In genomic region chr19:53413617-53414380, GRCm38 (mm10) we compare ENCODE assay signal across 20 mouse cellular contexts. TPM values are rescaled to one million over a fixed set of nuclear protein-coding genes. Genes with fewer than 3 reads are reported as not detected.
DNase-seq lines count a peak whose midpoint lies in the region; ATAC-seq and TF ChIP-seq lines count a peak whose summit lies in the region.
"Had no signal": no experiment of that assay in that cellular context is flagged by ENCODE, and none has a peak within 500 bp of the region (broad histone marks: within the 10 kb centered on the region; RNA-seq: fewer than 3 reads in every experiment).

No protein-coding gene starts in this region.

- H3K4me1 ChIP-seq in kidney, embryonic 14.5 days (ENCODE audit: control insufficient read depth, insufficient read depth, low read length), result peaks cover 29% of the 10 kb centered on the region
- peaks cover 4 to 38% of the 10 kb centered on the region in 2 experiments for H3K4me1 ChIP-seq in MEL (ENCODE audit: control insufficient read depth in 1 of 2, insufficient read depth in 2 of 2, low read length in 2 of 2)
- peaks cover 5% of the 10 kb centered on the region; the same call in 1 of the 2 replicates for H3K4me1 ChIP-seq in intestine, embryonic 16.5 days (ENCODE audit: control insufficient read depth, insufficient read depth, low read length)
- H3K4me1 ChIP-seq in hindbrain, postnatal 0 days (ENCODE audit: insufficient read depth, low read length), result peaks cover 12% of the 10 kb centered on the region; the same call in 1 of the 2 replicates

- H3K4me2 ChIP-seq in kidney, embryonic 14.5 days (replicated peaks; ENCODE audit: low read depth, low read length), result no peak overlapping the region
- H3K4me2 ChIP-seq in intestine, embryonic 16.5 days (ENCODE audit: low read depth, low read length), result no peak overlapping the region
- H3K4me2 ChIP-seq in myocyte (ENCODE audit: low read depth), result peak overlapping the region; percentile 60
- H3K4me2 ChIP-seq in hindbrain, postnatal 0 days (ENCODE audit: low read depth, low read length), result no peak overlapping the region
- H3K4me2 ChIP-seq: embryonic facial prominence, embryonic 15.5 days; forebrain, embryonic 13.5 days; limb, embryonic 15.5 days; neural tube, embryonic 13.5 days had no signal

- TF ChIP-seq RAD21 in MEL (IDR thresholded peaks at IDR 0.05; ENCODE audit: low read depth, low read length), result no peak

- no peaks in the 10 kb centered on the region for H3K36me3 ChIP-seq in kidney, embryonic 14.5 days (ENCODE audit: control insufficient read depth, insufficient read depth, low read length)
- H3K36me3 ChIP-seq in MEL (ENCODE audit: control insufficient read depth in 1 of 2, insufficient read depth in 2 of 2, low read length in 2 of 2) (peaks cover 0 to 30% of the 10 kb centered on the region in 2 experiments; a peak in 2 of 4 replicates), myocyte (ENCODE audit: control insufficient read depth, insufficient read depth) (no peaks in the 10 kb centered on the region)
- H3K36me3 ChIP-seq in intestine, embryonic 16.5 days (ENCODE audit: control insufficient read depth, insufficient read depth, low read length), result no peaks in the 10 kb centered on the region
- no peaks in the 10 kb centered on the region for H3K36me3 ChIP-seq in hindbrain, postnatal 0 days (ENCODE audit: insufficient read depth, low read length)
- H3K36me3 ChIP-seq: embryonic facial prominence, embryonic 15.5 days; limb, embryonic 15.5 days; neural tube, embryonic 13.5 days had no signal

- no peak for TF ChIP-seq CTCF in MEL (IDR thresholded peaks at IDR 0.05 in 2 of 3, conservative IDR thresholded peaks at IDR 0.05 in 1 of 3; ENCODE audit: control insufficient read depth in 1 of 3, insufficient read depth in 1 of 3, low read depth in 2 of 3, low read length in 3 of 3, poor library complexity in 1 of 3, severe bottlenecking in 1 of 3)
- no peak for TF ChIP-seq CTCF in hindbrain, postnatal 0 days (IDR thresholded peaks at IDR 0.05; ENCODE audit: low read depth)

- no peak overlapping the region for H3K4me3 ChIP-seq in kidney, embryonic 14.5 days (ENCODE audit: low read length)
- H3K4me3 ChIP-seq in MEL (ENCODE audit: control insufficient read depth in 1 of 2, insufficient read depth in 1 of 2, low read depth in 2 of 2, low read length in 2 of 2) (no peak overlapping the region), myocyte (no peak overlapping the region)
- H3K4me3 ChIP-seq in intestine, embryonic 16.5 days (ENCODE audit: low read length), result no peak overlapping the region
- H3K4me3 ChIP-seq in hindbrain, postnatal 0 days (ENCODE audit: low read length), result no peak overlapping the region
- H3K4me3 ChIP-seq: embryonic facial prominence, embryonic 15.5 days; forebrain, embryonic 13.5 days; limb, embryonic 15.5 days; neural tube, embryonic 13.5 days had no signal

- TF ChIP-seq EP300 in MEL (IDR thresholded peaks at IDR 0.05; ENCODE audit: low read depth in 1 of 2, low read length in 2 of 2), result no peak

- no peaks in the 10 kb centered on the region for H3K79me2 ChIP-seq in MEL (ENCODE audit: control insufficient read depth, insufficient read depth, low read length, poor library complexity)
- H3K79me2 ChIP-seq in myocyte (ENCODE audit: control insufficient read depth, insufficient read depth), result no peaks in the 10 kb centered on the region

- no peak; the same call in 1 of the 2 replicates for ATAC-seq in kidney, embryonic 14.5 days (ENCODE audit: low FRiP score, low TSS enrichment)
- peak; percentile 66 for ATAC-seq in intestine, embryonic 16.5 days
- ATAC-seq in hindbrain, postnatal 0 days, result no peak
- ATAC-seq: forebrain, embryonic 13.5 days; Patski had no signal

- peak; percentile 35 for DNase-seq in kidney, adult 9 months
- no peak for DNase-seq in MEL (ENCODE audit: low read depth, low spot score)
- no peak for DNase-seq in hindbrain, postnatal 0 days (ENCODE audit: low spot score)
- DNase-seq in right cerebral cortex, adult 2 months (ENCODE audit: low spot score in 2 of 2), result no peak
- DNase-seq in gastrocnemius, adult 8-10 months (ENCODE audit: low spot score in 2 of 2), result no peak
- DNase-seq: adrenal gland, adult 2 months; cerebellum, adult 18-20 months; heart, adult 18-20 months; layer of hippocampus, adult 9-11 months; thymus, postnatal 25 days had no signal

- TF ChIP-seq POLR2A in MEL (IDR thresholded peaks at IDR 0.05; ENCODE audit: control insufficient read depth in 1 of 2, insufficient read depth in 1 of 2, low read depth in 1 of 2, low read length in 2 of 2, poor library complexity in 1 of 2) (no peak), myocyte (IDR thresholded peaks at IDR 0.05; ENCODE audit: insufficient read length, low read depth) (no peak)

- no peak overlapping the region; the same call in 1 of the 2 replicates for H3K27ac ChIP-seq in kidney, embryonic 14.5 days (ENCODE audit: low read depth, low read length)
- peak overlapping the region; percentile 90 for H3K27ac ChIP-seq in MEL (ENCODE audit: control insufficient read depth, low read depth, low read length)
- peak overlapping the region; percentile 44; the same call in 1 of the 2 replicates for H3K27ac ChIP-seq in intestine, embryonic 16.5 days (ENCODE audit: low read length)
- H3K27ac ChIP-seq in hindbrain, postnatal 0 days, result no peak overlapping the region
- H3K27ac ChIP-seq: embryonic facial prominence, embryonic 15.5 days; forebrain, embryonic 13.5 days; limb, embryonic 15.5 days; neural tube, embryonic 13.5 days had no signal

- H3K27me3 ChIP-seq in kidney, embryonic 14.5 days (ENCODE audit: control insufficient read depth, insufficient read depth, low read length), result no peaks in the 10 kb centered on the region; the same call in 1 of the 2 replicates
- no peaks in the 10 kb centered on the region for H3K27me3 ChIP-seq in MEL (ENCODE audit: control insufficient read depth in 1 of 2, insufficient read depth in 2 of 2, low read length in 2 of 2)
- no peaks in the 10 kb centered on the region for H3K27me3 ChIP-seq in intestine, embryonic 16.5 days (replicated peaks; ENCODE audit: control insufficient read depth, insufficient read depth, low read length)
- no peaks in the 10 kb centered on the region for H3K27me3 ChIP-seq in myocyte (ENCODE audit: control insufficient read depth, insufficient read depth, insufficient read length)
- no peaks in the 10 kb centered on the region for H3K27me3 ChIP-seq in hindbrain, postnatal 0 days (ENCODE audit: insufficient read depth, low read length)
- H3K27me3 ChIP-seq: embryonic facial prominence, embryonic 15.5 days; forebrain, embryonic 13.5 days; limb, embryonic 15.5 days; neural tube, embryonic 13.5 days; Patski had no signal

- H3ac ChIP-seq in myocyte (ENCODE audit: control insufficient read depth, insufficient read length), result no peak overlapping the region

- WGBS in kidney, embryonic 14.5 days, result 51% methylated on average over 15 of the region's 15 CpGs
- 66% methylated on average over 15 of the region's 15 CpGs for WGBS in intestine, embryonic 16.5 days
- 88% methylated on average over 15 of the region's 15 CpGs for WGBS in hindbrain, postnatal 0 days

- H3K9ac ChIP-seq in kidney, embryonic 14.5 days (ENCODE audit: low read depth, low read length), result no peak overlapping the region
- peak overlapping the region; percentile 49 for H3K9ac ChIP-seq in MEL (ENCODE audit: control insufficient read depth, low read depth, low read length, poor library complexity, severe bottlenecking)
- H3K9ac ChIP-seq in intestine, embryonic 16.5 days (ENCODE audit: low read depth, low read length), result no peak overlapping the region
- H3K9ac ChIP-seq in hindbrain, postnatal 0 days (replicated peaks; ENCODE audit: low read length), result no peak overlapping the region
- H3K9ac ChIP-seq: embryonic facial prominence, embryonic 15.5 days; forebrain, embryonic 13.5 days; limb, embryonic 15.5 days; neural tube, embryonic 13.5 days had no signal

- no peaks in the 10 kb centered on the region for H3K9me3 ChIP-seq in kidney, embryonic 14.5 days (ENCODE audit: control insufficient read depth, low read length)
- no peaks in the 10 kb centered on the region for H3K9me3 ChIP-seq in MEL (replicated peaks; ENCODE audit: insufficient read depth, low read length)
- no peaks in the 10 kb centered on the region for H3K9me3 ChIP-seq in intestine, embryonic 16.5 days (ENCODE audit: control insufficient read depth, low read length)
- H3K9me3 ChIP-seq in hindbrain, postnatal 0 days (ENCODE audit: low read length), result no peaks in the 10 kb centered on the region
- H3K9me3 ChIP-seq: embryonic facial prominence, embryonic 15.5 days; forebrain, embryonic 13.5 days; limb, embryonic 15.5 days; neural tube, embryonic 13.5 days had no signal

TF ChIP-seq in MEL, 35 proteins besides CTCF, POLR2A, EP300 and RAD21 (continues in another document):
- TF ChIP-seq SMC3 (IDR thresholded peaks at IDR 0.05; ENCODE audit: low read depth, low read length) (no peak), CHD1 (IDR thresholded peaks at IDR 0.05; ENCODE audit: low read depth, low read length) (no peak; the same call in 1 of the 2 replicates), E2F4 (IDR thresholded peaks at IDR 0.05; ENCODE audit: borderline replicate concordance, low read depth, low read length) (no peak)

TF ChIP-seq in myocyte, 11 proteins besides CTCF, POLR2A, EP300 and RAD21 (continues in another document):
- no peak for TF ChIP-seq POLR2AphosphoS2 (IDR thresholded peaks at IDR 0.05; ENCODE audit: insufficient read length, low read depth)
- no peak for TF ChIP-seq SRF (IDR thresholded peaks at IDR 0.05; ENCODE audit: control insufficient read depth, insufficient read length, low read depth)
- TF ChIP-seq MAX (IDR thresholded peaks at IDR 0.05; ENCODE audit: low read depth), result no peak

RNA-seq across cellular contexts. Expression of gene Smndc1, which starts 23.4 kb away (rescaled TPM):
- polyA plus RNA-seq in kidney, embryonic 14.5 days (2014; fragmentation: Nextera tagmentation; extraction: Ambion mirVana), result 47.7 and 49.4 TPM in 2 replicates
- total RNA-seq in MEL (2012; rRNA removed), result 27.5 and 29.3 TPM in 2 replicates
- 100 to 1,000 TPM; 114 to 166 TPM for polyA plus RNA-seq in MEL (2012; ENCODE audit: insufficient read depth in 1 of 2, insufficient read length in 2 of 2, low read depth in 1 of 2, low replicate concordance in 2 of 2, missing spikeins in 1 of 2)
- 36.3 and 40.5 TPM in 2 replicates for polyA plus RNA-seq in intestine, embryonic 16.5 days (2015; fragmentation: Nextera tagmentation; extraction: Ambion mirVana)
- polyA plus RNA-seq in myocyte (2012; fragmentation: generic; extraction: Trizol), result 30.8 TPM
- 9.7 and 14.7 TPM in 2 replicates for total RNA-seq in hindbrain, postnatal 0 days (2014; rRNA removed)
- polyA plus RNA-seq in hindbrain, postnatal 0 days (2015; fragmentation: Nextera tagmentation; extraction: Ambion mirVana), result 34.4 and 35.3 TPM in 2 replicates
- 10 to 100 TPM; 27.4 to 32.4 (median 29.6) TPM for total RNA-seq in gastrocnemius, adult 8-10 months (2022)

RNA-seq across cellular contexts. Expression of gene Gm10197, which starts 42.2 kb away (rescaled TPM):
- polyA plus RNA-seq in kidney, embryonic 14.5 days (2014; fragmentation: Nextera tagmentation; extraction: Ambion mirVana), result 2.0 and 3.2 TPM in 2 replicates
- total RNA-seq in MEL (2012; rRNA removed), result 4.8 and 5.4 TPM in 2 replicates
- polyA plus RNA-seq in MEL (2012; ENCODE audit: insufficient read depth in 1 of 2, insufficient read length in 2 of 2, low read depth in 1 of 2, low replicate concordance in 2 of 2, missing spikeins in 1 of 2) (10 to 100 TPM in 1 of 2 experiments, not detected in 1; 53.0 TPM), myocyte (2012; fragmentation: generic; extraction: Trizol) (not detected)
- polyA plus RNA-seq in intestine, embryonic 16.5 days (2015; fragmentation: Nextera tagmentation; extraction: Ambion mirVana), result not detected in 2 replicates
- not detected in 2 replicates for total RNA-seq in hindbrain, postnatal 0 days (2014; rRNA removed)
- not detected in 2 replicates for polyA plus RNA-seq in hindbrain, postnatal 0 days (2015; fragmentation: Nextera tagmentation; extraction: Ambion mirVana)
- not detected for total RNA-seq in gastrocnemius, adult 8-10 months (2022)
- total RNA-seq: adrenal gland, adult 2 months; heart, adult 18-20 months; hematopoietic stem cell, adult 5-6 weeks had no signal
- polyA plus RNA-seq: adrenal gland, adult 2 months; embryonic facial prominence, embryonic 15.5 days; forebrain, embryonic 13.5 days; limb, embryonic 15.5 days; neural tube, embryonic 13.5 days; stomach, embryonic 14.5 days had no signal

Comparison
In these comparisons a context has a peak if more than half of its experiments do, and no peak if none do; other contexts are left out.
1. H3K27ac ChIP-seq: peak in MEL (single experiment) and intestine, embryonic 16.5 days (single experiment); none in kidney, embryonic 14.5 days (single experiment) and hindbrain, postnatal 0 days (single experiment).